Mouse (Mus musculus): ENCODE results near the gene Rrn3. TPM values are rescaled to one million over a fixed set of nuclear protein-coding genes. Genes with fewer than 3 reads are reported as not detected.
"Not testable (repeated sequence)": the region's sequence is repeated elsewhere in the genome, so short reads cannot be mapped to it uniquely, and the experiment has no call there.

The Rrn3 gene
- polyA plus RNA-seq, 1 experiment from 2014 or later: 49.8 TPM

GRCm38 (mm10) chr16:13757823-13758222 is 22.7 kb upstream of the Rrn3 start:
- Histone ChIP-seq H3K9me3 (ENCODE audit: control insufficient read depth, low read length) (no peaks in the 10 kb centered on the region), H3K4me3 (ENCODE audit: control insufficient read depth in 1 of 2, insufficient read depth in 1 of 2, low read depth in 1 of 2, low read length in 2 of 2) (no peak overlapping the region), H3K27me3 (ENCODE audit: control insufficient read depth, insufficient read depth, low read length) (no peaks in the 10 kb centered on the region), H3K9ac (ENCODE audit: low read length) (no peak overlapping the region), H3K27ac (replicated peaks in 1 of 2; ENCODE audit: control insufficient read depth in 1 of 2, insufficient read depth in 1 of 2, low read depth in 2 of 2, low read length in 2 of 2) (no peak overlapping the region), H3K36me3 (ENCODE audit: control insufficient read depth, insufficient read depth, low read length) (no peaks in the 10 kb centered on the region), H3K4me2 (ENCODE audit: low read length) (no peak overlapping the region), H3K4me1 (ENCODE audit: control insufficient read depth in 2 of 2, insufficient read depth in 2 of 2, low read length in 2 of 2) (peaks cover 3 to 5% of the 10 kb centered on the region in 2 experiments; a peak in 1 of 4 replicates)
- 83% methylated on average over 2 of the region's 2 CpGs for WGBS
- ATAC-seq (ENCODE audit: insufficient number of reproducible peaks, insufficient read depth, low FRiP score, low read depth): no peak

GRCm38 (mm10) chr16:13762807-13763206 is 17.7 kb upstream of the Rrn3 start:
- H3K27me3 ChIP-seq (ENCODE audit: control insufficient read depth, insufficient read depth, low read length); H3K27ac ChIP-seq (replicated peaks in 1 of 2; ENCODE audit: control insufficient read depth in 1 of 2, insufficient read depth in 1 of 2, low read depth in 2 of 2, low read length in 2 of 2); H3K4me1 ChIP-seq (ENCODE audit: control insufficient read depth in 2 of 2, insufficient read depth in 2 of 2, low read length in 2 of 2); ATAC-seq (ENCODE audit: insufficient number of reproducible peaks, insufficient read depth, low FRiP score, low read depth); H3K4me2 ChIP-seq (ENCODE audit: low read length); H3K9ac ChIP-seq (ENCODE audit: low read length); H3K36me3 ChIP-seq (ENCODE audit: control insufficient read depth, insufficient read depth, low read length); H3K4me3 ChIP-seq (ENCODE audit: control insufficient read depth in 1 of 2, insufficient read depth in 1 of 2, low read depth in 1 of 2, low read length in 2 of 2); H3K9me3 ChIP-seq (ENCODE audit: control insufficient read depth, low read length): not testable (repeated sequence)
- WGBS: 93% methylated on average over 1 of the region's 1 CpGs

GRCm38 (mm10) chr16:13764519-13764918 is 16.0 kb upstream of the Rrn3 start:
- no peak overlapping the region for H3K27ac ChIP-seq (replicated peaks in 1 of 2; ENCODE audit: control insufficient read depth in 1 of 2, insufficient read depth in 1 of 2, low read depth in 2 of 2, low read length in 2 of 2)
- ATAC-seq (ENCODE audit: insufficient number of reproducible peaks, insufficient read depth, low FRiP score, low read depth): no peak
- H3K27me3 ChIP-seq (ENCODE audit: control insufficient read depth, insufficient read depth, low read length): no peaks in the 10 kb centered on the region
- H3K36me3 ChIP-seq (ENCODE audit: control insufficient read depth, insufficient read depth, low read length): no peaks in the 10 kb centered on the region
- H3K4me1 ChIP-seq (ENCODE audit: control insufficient read depth in 2 of 2, insufficient read depth in 2 of 2, low read length in 2 of 2): no peaks in the 10 kb centered on the region
- H3K9me3 ChIP-seq (ENCODE audit: control insufficient read depth, low read length): no peaks in the 10 kb centered on the region
- 50% methylated on average over 3 of the region's 3 CpGs for WGBS
- no peak overlapping the region for H3K4me3 ChIP-seq (ENCODE audit: control insufficient read depth in 1 of 2, insufficient read depth in 1 of 2, low read depth in 1 of 2, low read length in 2 of 2)
- H3K9ac ChIP-seq (ENCODE audit: low read length): no peak overlapping the region
- H3K4me2 ChIP-seq (ENCODE audit: low read length): no peak overlapping the region

GRCm38 (mm10) chr16:13766367-13766766 is 14.1 kb upstream of the Rrn3 start:
- H3K9me3 ChIP-seq (ENCODE audit: control insufficient read depth, low read length): no peaks in the 10 kb centered on the region
- no peak overlapping the region for H3K27ac ChIP-seq (replicated peaks in 1 of 2; ENCODE audit: control insufficient read depth in 1 of 2, insufficient read depth in 1 of 2, low read depth in 2 of 2, low read length in 2 of 2)
- H3K36me3 ChIP-seq (ENCODE audit: control insufficient read depth, insufficient read depth, low read length): no peaks in the 10 kb centered on the region
- H3K4me2 ChIP-seq (ENCODE audit: low read length): no peak overlapping the region
- H3K4me3 ChIP-seq (ENCODE audit: control insufficient read depth in 1 of 2, insufficient read depth in 1 of 2, low read depth in 1 of 2, low read length in 2 of 2): no peak overlapping the region
- no peak overlapping the region for H3K9ac ChIP-seq (ENCODE audit: low read length)
- no peaks in the 10 kb centered on the region for H3K4me1 ChIP-seq (ENCODE audit: control insufficient read depth in 2 of 2, insufficient read depth in 2 of 2, low read length in 2 of 2)
- no peak for ATAC-seq (ENCODE audit: insufficient number of reproducible peaks, insufficient read depth, low FRiP score, low read depth)
- no peaks in the 10 kb centered on the region for H3K27me3 ChIP-seq (ENCODE audit: control insufficient read depth, insufficient read depth, low read length)

GRCm38 (mm10) chr16:13771603-13772002 is 8.9 kb upstream of the Rrn3 start:
- not testable (repeated sequence) for H3K27me3 ChIP-seq (ENCODE audit: control insufficient read depth, insufficient read depth, low read length); H3K9ac ChIP-seq (ENCODE audit: low read length); H3K4me1 ChIP-seq (ENCODE audit: control insufficient read depth in 2 of 2, insufficient read depth in 2 of 2, low read length in 2 of 2); H3K27ac ChIP-seq (replicated peaks in 1 of 2; ENCODE audit: control insufficient read depth in 1 of 2, insufficient read depth in 1 of 2, low read depth in 2 of 2, low read length in 2 of 2); H3K4me2 ChIP-seq (ENCODE audit: low read length); H3K4me3 ChIP-seq (ENCODE audit: control insufficient read depth in 1 of 2, insufficient read depth in 1 of 2, low read depth in 1 of 2, low read length in 2 of 2); H3K9me3 ChIP-seq (ENCODE audit: control insufficient read depth, low read length); ATAC-seq (ENCODE audit: insufficient number of reproducible peaks, insufficient read depth, low FRiP score, low read depth); H3K36me3 ChIP-seq (ENCODE audit: control insufficient read depth, insufficient read depth, low read length)
- WGBS: 68% methylated on average over 4 of the region's 4 CpGs

GRCm38 (mm10) chr16:13772051-13772450 is 8.5 kb upstream of the Rrn3 start:
- not testable (repeated sequence) for H3K4me2 ChIP-seq (ENCODE audit: low read length); H3K9me3 ChIP-seq (ENCODE audit: control insufficient read depth, low read length); H3K27me3 ChIP-seq (ENCODE audit: control insufficient read depth, insufficient read depth, low read length); H3K9ac ChIP-seq (ENCODE audit: low read length); ATAC-seq (ENCODE audit: insufficient number of reproducible peaks, insufficient read depth, low FRiP score, low read depth); H3K4me3 ChIP-seq (ENCODE audit: control insufficient read depth in 1 of 2, insufficient read depth in 1 of 2, low read depth in 1 of 2, low read length in 2 of 2); H3K36me3 ChIP-seq (ENCODE audit: control insufficient read depth, insufficient read depth, low read length); H3K4me1 ChIP-seq (ENCODE audit: control insufficient read depth in 2 of 2, insufficient read depth in 2 of 2, low read length in 2 of 2); H3K27ac ChIP-seq (replicated peaks in 1 of 2; ENCODE audit: control insufficient read depth in 1 of 2, insufficient read depth in 1 of 2, low read depth in 2 of 2, low read length in 2 of 2)
- 86% methylated on average over 5 of the region's 5 CpGs for WGBS

- not testable (repeated sequence) for H3K27ac ChIP-seq (replicated peaks in 1 of 2; ENCODE audit: control insufficient read depth in 1 of 2, insufficient read depth in 1 of 2, low read depth in 2 of 2, low read length in 2 of 2); H3K27me3 ChIP-seq (ENCODE audit: control insufficient read depth, insufficient read depth, low read length); H3K36me3 ChIP-seq (ENCODE audit: control insufficient read depth, insufficient read depth, low read length); H3K4me2 ChIP-seq (ENCODE audit: low read length); H3K9ac ChIP-seq (ENCODE audit: low read length); H3K4me3 ChIP-seq (ENCODE audit: control insufficient read depth in 1 of 2, insufficient read depth in 1 of 2, low read depth in 1 of 2, low read length in 2 of 2); H3K4me1 ChIP-seq (ENCODE audit: control insufficient read depth in 2 of 2, insufficient read depth in 2 of 2, low read length in 2 of 2); H3K9me3 ChIP-seq (ENCODE audit: control insufficient read depth, low read length); ATAC-seq (ENCODE audit: insufficient number of reproducible peaks, insufficient read depth, low FRiP score, low read depth)
- WGBS: 83% methylated on average over 2 of the region's 2 CpGs
These were observed 6.5 kb upstream of the Rrn3 start for GRCm38 (mm10) chr16:13774011-13774410.

- H3K4me3 ChIP-seq (ENCODE audit: control insufficient read depth in 1 of 2, insufficient read depth in 1 of 2, low read depth in 1 of 2, low read length in 2 of 2); H3K36me3 ChIP-seq (ENCODE audit: control insufficient read depth, insufficient read depth, low read length); H3K27me3 ChIP-seq (ENCODE audit: control insufficient read depth, insufficient read depth, low read length); H3K4me1 ChIP-seq (ENCODE audit: control insufficient read depth in 2 of 2, insufficient read depth in 2 of 2, low read length in 2 of 2); H3K9me3 ChIP-seq (ENCODE audit: control insufficient read depth, low read length); ATAC-seq (ENCODE audit: insufficient number of reproducible peaks, insufficient read depth, low FRiP score, low read depth); H3K4me2 ChIP-seq (ENCODE audit: low read length); H3K9ac ChIP-seq (ENCODE audit: low read length); H3K27ac ChIP-seq (replicated peaks in 1 of 2; ENCODE audit: control insufficient read depth in 1 of 2, insufficient read depth in 1 of 2, low read depth in 2 of 2, low read length in 2 of 2): not testable (repeated sequence)
- 82% methylated on average over 3 of the region's 3 CpGs for WGBS
These were observed 5.9 kb upstream of the Rrn3 start for GRCm38 (mm10) chr16:13774651-13775050.
